Mouse (Mus musculus): Measurements from ENCODE around the gene Smurf2. TPM values are rescaled to one million over a fixed set of nuclear protein-coding genes. Genes with fewer than 3 reads are reported as not detected.

Smurf2 gene
- polyA plus RNA-seq, 1 experiment: 11.3 TPM

DNA sequence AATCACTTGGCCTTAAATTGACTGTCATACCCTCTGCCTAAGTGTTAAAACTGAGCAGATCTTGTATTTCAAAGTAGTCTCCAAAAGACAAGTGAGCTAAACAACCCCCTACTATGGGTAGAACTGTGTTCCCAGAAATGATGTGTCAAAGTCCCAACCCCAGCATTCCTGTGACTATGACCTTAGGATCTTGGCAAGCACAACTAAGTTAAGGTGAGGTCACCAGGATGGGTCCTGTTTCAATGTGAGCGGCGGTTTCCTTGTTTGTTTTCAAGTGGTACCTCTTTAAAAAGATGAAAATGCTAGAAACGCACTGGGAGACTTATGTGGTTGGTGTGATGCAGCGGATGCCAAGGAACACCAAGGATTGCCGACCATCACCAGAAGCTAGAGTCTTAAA lies 7.4 kb upstream of the Smurf2 start:
- TF ChIP-seq POLR2A (IDR thresholded peaks at IDR 0.05; ENCODE audit: control insufficient read depth, low read depth, low read length) (no peak), CTCF (IDR thresholded peaks at IDR 0.05; ENCODE audit: control insufficient read depth, insufficient read depth, insufficient replicate concordance, low read depth, low read length) (no peak)
- Histone ChIP-seq H3K27me3 (ENCODE audit: control insufficient read depth, insufficient read depth, low read length) (no peaks in the 10 kb centered on the region), H3K27ac (ENCODE audit: control insufficient read depth, insufficient read depth, low read depth, low read length) (no peak overlapping the region), H3K4me1 (ENCODE audit: control insufficient read depth, insufficient read depth, low read length) (no peaks in the 10 kb centered on the region), H3K36me3 (ENCODE audit: control insufficient read depth, insufficient read depth, low read length) (no peaks in the 10 kb centered on the region), H3K4me3 (ENCODE audit: control insufficient read depth, low read depth, low read length) (no peak overlapping the region)

DNA sequence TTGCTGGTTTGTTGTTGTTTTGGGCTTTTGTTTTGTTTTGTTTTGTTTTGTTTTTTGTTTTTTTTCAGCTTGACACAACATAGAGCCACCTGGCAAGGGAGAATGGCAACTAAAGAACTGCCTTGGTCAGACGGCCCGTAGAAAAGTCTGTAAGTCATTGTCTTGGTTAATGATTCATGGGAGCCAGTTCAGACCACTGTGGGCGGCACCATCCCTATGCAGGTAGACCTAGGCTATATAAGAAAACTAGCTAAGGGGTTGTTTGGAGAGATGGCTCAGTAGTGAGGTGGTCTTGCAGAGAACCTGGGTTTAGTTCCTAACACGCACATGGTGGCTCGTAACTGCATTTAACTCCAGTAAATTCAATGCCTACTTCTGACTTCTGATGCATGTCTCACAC lies 6.7 kb upstream of the Smurf2 start:
- H3K27ac ChIP-seq (ENCODE audit: control insufficient read depth, insufficient read depth, low read depth, low read length): no peak overlapping the region
- TF ChIP-seq POLR2A (IDR thresholded peaks at IDR 0.05; ENCODE audit: control insufficient read depth, low read depth, low read length) (no peak), CTCF (IDR thresholded peaks at IDR 0.05; ENCODE audit: control insufficient read depth, insufficient read depth, insufficient replicate concordance, low read depth, low read length) (no peak)
- no peaks in the 10 kb centered on the region for H3K4me1 ChIP-seq (ENCODE audit: control insufficient read depth, insufficient read depth, low read length)
- no peaks in the 10 kb centered on the region for H3K27me3 ChIP-seq (ENCODE audit: control insufficient read depth, insufficient read depth, low read length)
- no peak overlapping the region for H3K4me3 ChIP-seq (ENCODE audit: control insufficient read depth, low read depth, low read length)
- no peaks in the 10 kb centered on the region for H3K36me3 ChIP-seq (ENCODE audit: control insufficient read depth, insufficient read depth, low read length)

DNA sequence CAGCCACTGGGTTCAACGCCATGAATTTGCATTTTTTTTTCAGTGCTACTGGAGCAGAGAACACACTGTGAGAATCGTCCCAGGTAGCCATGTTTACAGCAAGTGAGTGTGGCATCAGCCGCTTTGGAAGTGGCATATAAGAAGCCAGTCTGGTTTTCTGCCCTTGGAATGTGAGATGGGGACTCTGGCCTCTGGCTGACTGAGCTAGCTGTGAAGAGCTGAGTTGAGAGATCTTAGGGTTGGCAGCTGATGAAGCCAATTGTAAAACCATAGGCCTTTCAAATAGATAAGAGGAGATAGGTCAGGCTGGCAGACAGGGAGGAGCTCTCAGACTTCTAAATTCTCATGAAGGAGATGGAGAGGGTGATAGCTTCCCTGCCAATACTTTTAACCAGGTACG lies 6.2 kb upstream of the Smurf2 start:
- no peaks in the 10 kb centered on the region for H3K4me1 ChIP-seq (ENCODE audit: control insufficient read depth, insufficient read depth, low read length)
- no peak overlapping the region for H3K27ac ChIP-seq (ENCODE audit: control insufficient read depth, insufficient read depth, low read depth, low read length)
- TF ChIP-seq CTCF (IDR thresholded peaks at IDR 0.05; ENCODE audit: control insufficient read depth, insufficient read depth, insufficient replicate concordance, low read depth, low read length): no peak
- no peak for TF ChIP-seq POLR2A (IDR thresholded peaks at IDR 0.05; ENCODE audit: control insufficient read depth, low read depth, low read length)
- no peaks in the 10 kb centered on the region for H3K36me3 ChIP-seq (ENCODE audit: control insufficient read depth, insufficient read depth, low read length)
- no peak overlapping the region for H3K4me3 ChIP-seq (ENCODE audit: control insufficient read depth, low read depth, low read length)
- H3K27me3 ChIP-seq (ENCODE audit: control insufficient read depth, insufficient read depth, low read length): no peaks in the 10 kb centered on the region

DNA sequence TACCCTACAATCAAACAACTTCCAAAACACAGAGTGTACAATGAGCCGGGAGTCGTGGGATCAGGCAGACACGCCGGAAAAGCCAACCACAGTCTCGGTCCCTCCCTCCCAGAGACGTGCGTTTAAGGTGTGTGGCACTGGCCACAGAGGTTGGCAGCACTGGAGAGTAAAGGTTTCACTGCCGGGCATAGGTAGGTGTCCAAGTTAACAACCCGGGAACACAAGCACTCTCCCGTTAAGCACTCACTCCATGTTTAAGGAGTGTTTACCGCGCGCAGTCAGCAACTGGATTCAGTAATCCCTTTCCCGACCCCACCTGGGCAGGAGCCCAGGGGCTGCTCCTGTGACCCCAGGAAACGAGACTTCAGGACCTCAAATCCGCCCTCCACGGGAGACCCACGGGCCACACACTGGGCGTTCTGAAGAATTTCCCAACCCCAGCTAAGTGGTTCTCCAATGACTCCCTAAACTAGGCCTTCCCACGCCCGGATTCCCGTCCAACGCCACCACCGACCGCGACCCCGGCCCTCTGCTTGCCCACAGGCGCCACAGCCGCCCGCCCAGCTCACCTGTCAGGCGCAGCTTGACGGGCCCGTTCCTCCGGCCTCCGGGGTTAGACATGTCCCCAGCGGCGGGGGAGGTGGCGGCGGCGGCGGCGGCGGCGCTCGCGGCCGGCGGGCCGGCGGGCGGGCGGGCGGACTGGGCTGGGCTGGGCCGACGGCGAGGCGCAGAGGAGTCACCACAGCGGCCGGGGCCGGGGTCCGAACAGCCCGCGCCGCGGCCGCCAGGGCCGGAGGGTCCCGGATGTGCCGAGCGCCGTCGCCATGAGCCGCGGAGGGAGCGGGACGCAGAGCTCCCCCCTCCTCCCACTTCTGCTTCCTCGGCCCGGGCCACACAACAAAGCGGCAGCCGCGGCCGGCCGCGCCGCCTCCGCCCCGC lies 634 bp downstream of the Smurf2 start:
- Histone ChIP-seq H3K27me3 (ENCODE audit: control insufficient read depth, insufficient read depth, low read length) (no peaks in the 10 kb centered on the region), H3K27ac (ENCODE audit: control insufficient read depth, insufficient read depth, low read depth, low read length) (peak overlapping the region; percentile 84), H3K36me3 (ENCODE audit: control insufficient read depth, insufficient read depth, low read length) (no peaks in the 10 kb centered on the region), H3K4me3 (ENCODE audit: control insufficient read depth, low read depth, low read length) (peak overlapping the region; percentile 96), H3K4me1 (ENCODE audit: control insufficient read depth, insufficient read depth, low read length) (peaks cover 14% of the 10 kb centered on the region)
- no peak; the same call in 1 of the 2 replicates for TF ChIP-seq POLR2A (IDR thresholded peaks at IDR 0.05; ENCODE audit: control insufficient read depth, low read depth, low read length)
- no peak for TF ChIP-seq CTCF (IDR thresholded peaks at IDR 0.05; ENCODE audit: control insufficient read depth, insufficient read depth, insufficient replicate concordance, low read depth, low read length)

DNA sequence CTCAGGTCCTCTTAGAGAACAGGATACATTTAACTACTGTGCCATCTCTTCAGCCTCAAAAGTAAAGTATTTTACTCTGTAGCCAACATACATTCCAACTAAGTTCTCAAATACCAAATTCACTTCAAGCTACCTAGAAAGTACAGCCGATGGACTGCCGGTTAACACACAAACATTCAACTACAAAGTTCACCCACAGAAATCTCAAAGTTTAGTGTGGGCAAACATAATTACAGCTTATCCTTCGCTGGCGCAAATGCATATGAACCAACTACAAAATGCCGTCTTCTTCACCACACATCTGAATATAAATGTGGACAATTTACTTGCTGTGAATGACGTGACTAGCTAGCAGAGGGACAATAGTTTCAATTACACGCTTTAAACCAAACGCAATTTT lies 1.6 kb downstream of the Smurf2 start:
- peak overlapping the region; percentile 96; the same call in 1 of the 2 replicates for H3K4me3 ChIP-seq (ENCODE audit: control insufficient read depth, low read depth, low read length)

DNA sequence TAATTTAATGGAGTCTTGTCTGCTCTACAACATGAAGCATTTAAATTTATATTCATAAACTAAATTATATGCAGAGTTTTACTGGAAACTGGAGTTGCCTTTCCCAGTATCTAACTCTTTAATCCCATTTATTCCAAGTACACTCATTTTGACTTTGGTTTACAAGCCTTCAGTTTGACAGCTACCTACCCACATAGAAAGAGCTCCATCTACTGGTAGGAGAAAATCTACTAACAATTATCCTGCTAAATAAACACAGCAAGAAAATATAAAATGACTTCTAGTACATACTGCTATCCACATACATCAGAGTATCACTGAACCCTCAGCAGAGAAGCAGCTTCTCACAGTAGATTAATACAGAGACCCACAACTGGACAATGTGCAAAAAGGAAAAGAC lies 9.3 kb downstream of the Smurf2 start:
- Histone ChIP-seq H3K27ac (ENCODE audit: control insufficient read depth, insufficient read depth, low read depth, low read length) (no peak overlapping the region), H3K4me3 (ENCODE audit: control insufficient read depth, low read depth, low read length) (no peak overlapping the region), H3K27me3 (ENCODE audit: control insufficient read depth, insufficient read depth, low read length) (no peaks in the 10 kb centered on the region), H3K36me3 (ENCODE audit: control insufficient read depth, insufficient read depth, low read length) (no peaks in the 10 kb centered on the region), H3K4me1 (ENCODE audit: control insufficient read depth, insufficient read depth, low read length) (no peaks in the 10 kb centered on the region)
- TF ChIP-seq POLR2A (IDR thresholded peaks at IDR 0.05; ENCODE audit: control insufficient read depth, low read depth, low read length) (no peak), CTCF (IDR thresholded peaks at IDR 0.05; ENCODE audit: control insufficient read depth, insufficient read depth, insufficient replicate concordance, low read depth, low read length) (no peak)

More for the DNA sequence above, 1.6 kb downstream of the Smurf2 start:
- Histone ChIP-seq H3K36me3 (ENCODE audit: control insufficient read depth, insufficient read depth, low read length) (no peaks in the 10 kb centered on the region), H3K27me3 (ENCODE audit: control insufficient read depth, insufficient read depth, low read length) (no peaks in the 10 kb centered on the region), H3K27ac (ENCODE audit: control insufficient read depth, insufficient read depth, low read depth, low read length) (0 out of 2 replicates have a peak overlapping the region, but pooled peaks have one; percentile 84), H3K4me1 (ENCODE audit: control insufficient read depth, insufficient read depth, low read length) (peaks cover 14% of the 10 kb centered on the region)
- TF ChIP-seq CTCF (IDR thresholded peaks at IDR 0.05; ENCODE audit: control insufficient read depth, insufficient read depth, insufficient replicate concordance, low read depth, low read length) (no peak), POLR2A (IDR thresholded peaks at IDR 0.05; ENCODE audit: control insufficient read depth, low read depth, low read length) (no peak)

DNA sequence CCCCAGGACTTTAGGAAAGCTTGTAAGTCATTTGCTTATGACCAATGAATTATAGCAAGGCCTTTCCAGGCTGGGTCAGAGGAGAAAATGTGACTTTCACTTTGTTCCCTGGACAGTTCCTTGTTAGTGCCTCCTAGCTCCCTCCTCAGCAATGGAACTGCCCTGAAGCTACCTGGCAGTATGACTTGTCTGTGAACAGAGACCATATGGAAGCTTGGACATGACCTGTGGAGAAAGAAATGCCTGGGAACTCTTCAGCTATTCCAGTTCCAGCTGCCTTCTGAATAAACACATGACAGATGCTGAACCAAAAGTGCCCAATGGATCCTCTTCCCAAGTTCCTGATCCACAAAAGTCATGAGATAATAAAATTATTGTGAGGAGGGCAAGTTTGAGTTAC lies 12.5 kb downstream of the Smurf2 start:
- no peaks in the 10 kb centered on the region for H3K36me3 ChIP-seq (ENCODE audit: control insufficient read depth, insufficient read depth, low read length)
- H3K27ac ChIP-seq (ENCODE audit: control insufficient read depth, insufficient read depth, low read depth, low read length): no peak overlapping the region
- H3K27me3 ChIP-seq (ENCODE audit: control insufficient read depth, insufficient read depth, low read length): no peaks in the 10 kb centered on the region
- TF ChIP-seq POLR2A (IDR thresholded peaks at IDR 0.05; ENCODE audit: control insufficient read depth, low read depth, low read length) (no peak), CTCF (IDR thresholded peaks at IDR 0.05; ENCODE audit: control insufficient read depth, insufficient read depth, insufficient replicate concordance, low read depth, low read length) (no peak)
- no peaks in the 10 kb centered on the region; the same call in 1 of the 2 replicates for H3K4me1 ChIP-seq (ENCODE audit: control insufficient read depth, insufficient read depth, low read length)
- no peak overlapping the region for H3K4me3 ChIP-seq (ENCODE audit: control insufficient read depth, low read depth, low read length)

Data from testis, adult 2 months (tissue).